Mouse (Mus musculus) heart, adult 2 months (tissue): ENCODE measurements around the gene Atp2b2.

Source experiments
- CTCF ChIP-seq: fragments of 200-600 bp; IDR thresholded peaks from 2 replicates; pipeline ENCODE4 v1.8.1; 2022; ENCODE audit warnings: antibody characterized with exemption, mild to moderate bottlenecking, moderate library complexity
- EP300 ChIP-seq: fragments of 200-500 bp; IDR thresholded peaks from 2 replicates; pipeline ENCODE4 v1.6.1; 2011; ENCODE audit warnings: low read depth, low read length, control low read depth; ENCODE audit not compliant: insufficient read depth
- POLR2A ChIP-seq: fragments of 200-500 bp; IDR thresholded peaks from 2 replicates; pipeline ENCODE4 v1.6.1; 2011; ENCODE audit warnings: mild to moderate bottlenecking, low read depth, low read length, control low read depth; ENCODE audit not compliant: insufficient read depth

DNA sequence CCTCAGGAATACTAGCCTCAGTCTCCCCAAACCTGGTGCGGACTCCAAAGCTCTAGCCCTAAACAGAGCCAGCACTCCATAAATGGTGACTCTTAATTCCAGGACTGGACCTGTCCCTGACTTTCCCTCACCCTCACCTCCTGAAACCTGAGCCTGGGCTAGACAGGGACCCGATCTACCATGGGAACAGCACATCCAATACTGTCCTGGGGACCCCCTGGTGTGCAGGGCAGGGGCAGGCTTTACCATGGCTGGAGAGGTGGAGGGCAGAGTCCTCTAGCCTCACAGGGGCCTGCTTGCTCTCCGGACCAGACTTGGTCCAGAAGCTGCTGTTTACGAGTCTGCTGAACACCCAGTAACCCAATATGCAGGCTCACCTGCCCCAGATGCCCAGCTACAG lies 179.5 kb downstream of the Atp2b2 start:
- TF ChIP-seq CTCF: no peak
- no peak for TF ChIP-seq POLR2A
- TF ChIP-seq EP300: no peak
